Mouse (Mus musculus) testis, adult 2 months (tissue): ENCODE data around the gene Tkfc.

Source experiments
- CTCF ChIP-seq: fragments of 200-500 bp; IDR thresholded peaks from 2 replicates; pipeline ENCODE4 v1.5.1; 2012; ENCODE audit warnings: low read depth, mild to moderate bottlenecking, inconsistent platforms, low read length, moderate library complexity; ENCODE audit not compliant: control insufficient read depth, insufficient read depth, insufficient replicate concordance
- POLR2A ChIP-seq: fragments of 200-500 bp; IDR thresholded peaks from 2 replicates; pipeline ENCODE4 v1.6.1; 2012; ENCODE audit warnings: low read depth, mild to moderate bottlenecking, inconsistent platforms, low read length, moderate library complexity; ENCODE audit not compliant: control insufficient read depth

GRCm38 (mm10) chr19:10637840-10638239, 32.4 kb upstream of the Tkfc start:
- TF ChIP-seq CTCF (no peak), POLR2A (no peak)
